Mouse (Mus musculus) liver, embryonic 15.5 days (tissue): Measurements from ENCODE around the gene Sez6. TPM values are rescaled to one million over a fixed set of nuclear protein-coding genes. Genes with fewer than 3 reads are reported as not detected.

ENCODE experiments used
- polyA plus RNA-seq: library from polyadenylated mRNA; unstranded; fragments of >200 nt; fragmentation: Nextera tagmentation; extraction: Ambion mirVana; gene quantifications from 2 replicates; pipeline ENCODE4 v1.2.1, GENCODE M21; 2015

Sez6 gene
- polyA plus RNA-seq, 1 experiment from 2014 or later: 0.16 TPM

Other genes starting within 250 kb of the Sez6 start
- 1.6 TPM in 2 replicates for gene Nufip2, start 244.6 kb upstream of the Sez6 start, polyA plus RNA-seq
- not detected in 2 replicates for gene Cryba1, start 205.5 kb upstream of the Sez6 start, polyA plus RNA-seq
- 14.4 and 15.7 TPM in 2 replicates for gene Myo18a, start 167.6 kb upstream of the Sez6 start, polyA plus RNA-seq
- 0.39 and 0.85 TPM in 2 replicates for gene Gm10277, start 143.1 kb upstream of the Sez6 start, polyA plus RNA-seq
- 25.5 and 32.1 TPM in 2 replicates for gene Pipox, start 36.7 kb upstream of the Sez6 start, polyA plus RNA-seq
- 5.5 and 8.5 TPM in 2 replicates for gene Phf12, start 52.0 kb downstream of the Sez6 start, polyA plus RNA-seq
- gene Dhrs13, start 101.5 kb downstream of the Sez6 start, polyA plus RNA-seq: 14.9 and 16.3 TPM in 2 replicates
- gene Flot2, start 107.1 kb downstream of the Sez6 start, polyA plus RNA-seq: 25.1 and 27.3 TPM in 2 replicates
- gene Eral1, start 149.6 kb downstream of the Sez6 start, polyA plus RNA-seq: 13.8 and 13.9 TPM in 2 replicates
- gene Fam222b, start 163.9 kb downstream of the Sez6 start, polyA plus RNA-seq: 4.2 and 4.3 TPM in 2 replicates
- 27.5 and 32.4 TPM in 2 replicates for gene Traf4, start 234.8 kb downstream of the Sez6 start, polyA plus RNA-seq
- 8.1 and 11.4 TPM in 2 replicates for gene Nek8, start 245.9 kb downstream of the Sez6 start, polyA plus RNA-seq
- gene Tlcd1, start 245.9 kb downstream of the Sez6 start, polyA plus RNA-seq: 43.3 and 44.5 TPM in 2 replicates